Mouse (Mus musculus): ENCODE results near the gene Banf2. TPM values are rescaled to one million over a fixed set of nuclear protein-coding genes. Genes with fewer than 3 reads are reported as not detected.

Banf2 gene
- not detected for polyA plus RNA-seq (2014; fragmentation: Illumina TruSeq; extraction: RNeasy Lipid Tissue Mini Kit (QIAGEN cat#74804))

DNA sequence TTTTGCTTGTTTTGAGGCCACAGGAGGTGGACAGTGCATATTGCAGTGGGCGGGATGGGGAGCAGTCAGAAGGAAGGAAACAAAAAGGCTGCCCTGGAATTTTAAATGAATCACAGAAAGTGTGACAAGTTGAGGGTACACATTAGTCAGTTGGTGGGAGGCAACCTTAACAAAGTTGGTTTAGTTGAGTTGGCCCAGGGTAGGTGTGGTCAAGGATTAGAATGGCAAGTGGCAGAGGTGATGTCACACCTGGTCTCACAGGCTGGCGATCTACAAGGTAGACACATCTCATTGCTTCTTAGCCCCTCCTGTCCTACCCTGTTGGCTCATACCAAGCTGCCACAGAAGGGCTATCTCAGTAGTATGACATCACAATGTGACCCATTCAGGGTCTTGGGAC lies at the start of gene Banf2:
TSS of gene Banf2 (plus strand) at position 396 of the 400 bp plus-strand sequence.

DNA sequence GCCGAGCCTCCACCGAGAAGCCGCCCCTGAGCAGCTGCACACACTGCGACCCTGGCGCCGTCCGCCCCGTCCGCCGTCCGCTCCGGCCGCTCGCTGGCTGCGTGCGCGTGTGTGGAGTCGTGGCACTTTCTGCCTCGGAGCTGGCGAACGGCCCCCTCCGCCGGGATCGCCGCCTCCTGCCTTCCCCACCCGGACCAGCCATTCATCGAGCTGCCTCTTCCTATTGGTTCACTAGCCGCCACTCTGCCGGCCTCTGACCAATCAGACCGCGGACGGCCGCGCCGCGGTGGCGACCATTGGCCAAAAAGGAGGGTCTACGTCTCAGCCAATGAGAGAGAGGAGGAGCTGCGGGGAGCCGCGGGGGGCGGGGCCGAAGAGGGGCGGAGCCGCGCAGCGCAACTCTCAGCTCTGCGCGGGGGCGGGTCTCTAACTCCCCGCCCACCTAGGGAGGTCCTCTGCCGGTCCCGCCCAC lies 21.7 kb upstream of the Banf2 start, which contains the start of gene Rrbp1:
TSS of gene Rrbp1 (minus strand) at position 184 of the 472 bp plus-strand sequence.

Other genes starting within 250 kb of the Banf2 start
- gene Bfsp1, start 169.9 kb upstream of the Banf2 start, polyA plus RNA-seq (2014; fragmentation: Illumina TruSeq; extraction: RNeasy Lipid Tissue Mini Kit (QIAGEN cat#74804)): 0.54 TPM
- gene Dstn, start 117.7 kb upstream of the Banf2 start, polyA plus RNA-seq (2014; fragmentation: Illumina TruSeq; extraction: RNeasy Lipid Tissue Mini Kit (QIAGEN cat#74804)): 2,081 TPM
- gene Rrbp1, start 21.8 kb upstream of the Banf2 start, polyA plus RNA-seq (2014; fragmentation: Illumina TruSeq; extraction: RNeasy Lipid Tissue Mini Kit (QIAGEN cat#74804)): 129 TPM
- 8.5 TPM for gene Mgme1, start 237.6 kb downstream of the Banf2 start, polyA plus RNA-seq (2014; fragmentation: Illumina TruSeq; extraction: RNeasy Lipid Tissue Mini Kit (QIAGEN cat#74804))
- 323 TPM for gene Snx5, start 237.8 kb downstream of the Banf2 start, polyA plus RNA-seq (2014; fragmentation: Illumina TruSeq; extraction: RNeasy Lipid Tissue Mini Kit (QIAGEN cat#74804))

Measured in ovary, adult 10 weeks (tissue).